Mouse (Mus musculus) heart, adult 2 months (tissue): ENCODE data around the gene Wrnip1.

Source experiments
- CTCF ChIP-seq: fragments of 200-600 bp; IDR thresholded peaks from 2 replicates; pipeline ENCODE4 v1.8.1; 2022; ENCODE audit warnings: antibody characterized with exemption, mild to moderate bottlenecking, moderate library complexity
- POLR2A ChIP-seq: fragments of 200-500 bp; IDR thresholded peaks from 2 replicates; pipeline ENCODE4 v1.6.1; 2011; ENCODE audit warnings: mild to moderate bottlenecking, low read depth, low read length, control low read depth; ENCODE audit not compliant: insufficient read depth

- no peak for TF ChIP-seq POLR2A
- TF ChIP-seq CTCF, result no peak
Measured at GRCm38 (mm10) chr13:32783816-32784215, 18.0 kb upstream of the Wrnip1 start, which contains the start of gene Mylk4.
